Mouse (Mus musculus) layer of hippocampus, postnatal 10 days (tissue): Measurements from ENCODE around the gene Nfil3. TPM values are rescaled to one million over a fixed set of nuclear protein-coding genes. Genes with fewer than 3 reads are reported as not detected.
A peak's percentile ranks its signal among the peaks of the same experiment; 100 is the strongest.

Experiments
- DNase-seq, 2 experiments: peaks; one replicate each; pipeline ENCODE4 v3.0.0; 2021; ENCODE audit warnings: low spot score in 2 of 2
- total RNA-seq, 2 experiments: library from RNA; stranded (reverse); gene quantifications; 2 replicates each; pipeline ENCODE4 v1.2.3; 2021

The Nfil3 gene
- total RNA-seq, 2 experiments from 2014 or later, result 12.3 to 12.9 TPM

GRCm38 (mm10) chr13:52982703-52983102 is 1.8 kb upstream of the Nfil3 start:
- peak; percentile 96 for DNase-seq

- peak; percentile 45 to 55 for DNase-seq
Measured at GRCm38 (mm10) chr13:52981441-52982281, 788 bp upstream of the Nfil3 start.

- peak; percentile 74 to 83 for DNase-seq
Measured at GRCm38 (mm10) chr13:52980211-52980950, 492 bp downstream of the Nfil3 start.

- peak in 1 of 2 experiments; percentile 27 for DNase-seq
Measured at GRCm38 (mm10) chr13:52979331-52980051, 1.4 kb downstream of the Nfil3 start.

DNA sequence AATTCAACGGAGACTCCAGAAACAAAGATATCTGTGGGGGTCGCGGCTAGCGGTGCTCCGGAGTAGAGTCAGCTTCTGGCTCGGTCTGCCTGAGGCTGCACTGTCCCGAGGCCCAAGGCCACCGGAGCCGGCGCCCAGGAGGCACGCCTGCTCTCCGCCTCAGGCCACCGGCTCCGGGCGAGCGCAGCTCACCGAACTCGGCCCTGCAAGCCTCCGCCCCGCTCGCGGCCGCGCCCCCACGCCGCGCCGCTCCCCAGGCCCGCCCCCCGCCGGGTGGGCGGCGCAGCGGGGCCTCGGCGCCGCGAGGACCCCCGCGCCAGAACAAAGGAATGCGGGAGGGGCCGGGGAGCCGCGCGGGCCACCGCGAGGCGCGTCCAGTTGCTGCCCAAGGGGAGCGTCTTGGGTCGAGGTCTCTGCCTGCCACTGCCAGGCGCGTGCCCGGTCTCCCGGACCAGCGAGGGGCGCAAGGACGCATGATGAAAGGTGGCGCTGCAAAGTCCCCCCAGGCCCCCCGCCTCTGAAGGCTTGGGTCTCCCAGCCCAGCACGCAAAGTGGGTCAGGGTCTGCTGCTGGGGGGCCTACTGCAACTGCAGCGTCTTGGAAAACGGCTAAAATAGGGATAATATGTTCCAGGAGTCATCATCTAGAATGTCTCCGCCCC is 2.4 kb downstream of the Nfil3 start:
- peak; percentile 37 to 56 for DNase-seq

GRCm38 (mm10) chr13:52977757-52978156 is 3.1 kb downstream of the Nfil3 start:
- DNase-seq, result no peak

DNA sequence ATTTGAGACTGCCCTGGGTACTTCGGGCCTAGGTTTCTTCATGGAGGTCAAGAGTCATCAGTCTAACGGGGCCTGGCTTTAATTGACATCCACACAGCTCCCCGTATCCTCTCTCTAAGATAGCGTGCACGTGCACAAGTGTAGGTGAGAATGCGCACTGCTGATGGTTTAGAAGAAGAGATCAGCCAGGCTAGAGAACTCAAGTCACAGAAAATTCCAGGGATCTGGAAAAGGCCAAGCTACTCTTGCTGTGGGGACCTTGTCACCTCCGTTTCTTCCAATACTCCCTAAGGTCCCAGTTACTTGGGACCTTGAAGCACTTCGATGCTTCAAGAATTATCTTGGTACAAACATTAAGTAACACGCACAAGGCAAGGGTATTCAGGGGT is 3.7 kb downstream of the Nfil3 start:
- DNase-seq, result no peak

GRCm38 (mm10) chr13:52976510-52977220 is 4.2 kb downstream of the Nfil3 start:
- DNase-seq, result peak in 1 of 2 experiments; percentile 26

- DNase-seq, result no peak
Measured at GRCm38 (mm10) chr13:52976130-52976509, 4.8 kb downstream of the Nfil3 start.

DNA sequence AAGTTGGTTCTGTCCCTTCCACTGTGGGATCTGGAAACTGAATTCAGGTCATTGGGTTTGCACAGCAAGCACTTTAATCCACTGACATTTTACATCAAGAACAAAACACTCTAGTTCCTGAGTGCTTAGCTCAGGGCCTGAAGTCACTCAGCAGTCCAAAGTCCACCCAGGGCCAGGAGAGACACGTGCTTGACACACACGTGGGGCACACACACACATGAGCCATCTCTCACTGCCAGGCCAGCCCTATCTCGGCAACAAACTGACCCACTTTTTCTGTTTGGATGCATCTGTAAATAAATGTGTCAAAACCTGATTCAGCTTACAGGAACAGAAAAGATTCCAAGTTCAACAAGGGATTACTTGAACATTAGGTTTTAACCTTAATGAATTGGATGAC is 6.2 kb downstream of the Nfil3 start:
- DNase-seq, result no peak

- DNase-seq, result no peak
Measured at GRCm38 (mm10) chr13:52973427-52973826, 7.4 kb downstream of the Nfil3 start.

GRCm38 (mm10) chr13:52972626-52973025 is 8.2 kb downstream of the Nfil3 start:
- no peak for DNase-seq

DNA sequence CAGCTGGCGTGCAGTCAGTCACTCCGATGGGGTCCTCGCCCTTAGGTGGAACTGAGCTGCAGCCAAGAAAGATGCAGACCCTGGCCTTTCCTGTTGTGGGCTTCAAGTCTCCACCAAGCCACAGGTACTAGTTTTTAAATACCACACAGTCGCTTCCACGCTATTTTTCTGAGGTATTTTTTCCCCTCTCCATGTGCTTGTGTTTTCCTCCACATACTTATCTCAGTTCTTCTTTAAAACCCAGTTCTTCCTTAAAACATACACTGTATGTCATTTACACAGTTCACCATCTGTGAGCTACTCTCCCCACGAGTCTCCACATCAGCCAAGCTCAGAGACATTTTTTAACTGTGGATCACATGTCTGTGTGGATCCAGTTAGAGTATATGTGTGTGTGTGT is 10.0 kb downstream of the Nfil3 start:
- no peak for DNase-seq

GRCm38 (mm10) chr13:52962922-52963321 is 18.0 kb downstream of the Nfil3 start:
- DNase-seq, result no peak

DNA sequence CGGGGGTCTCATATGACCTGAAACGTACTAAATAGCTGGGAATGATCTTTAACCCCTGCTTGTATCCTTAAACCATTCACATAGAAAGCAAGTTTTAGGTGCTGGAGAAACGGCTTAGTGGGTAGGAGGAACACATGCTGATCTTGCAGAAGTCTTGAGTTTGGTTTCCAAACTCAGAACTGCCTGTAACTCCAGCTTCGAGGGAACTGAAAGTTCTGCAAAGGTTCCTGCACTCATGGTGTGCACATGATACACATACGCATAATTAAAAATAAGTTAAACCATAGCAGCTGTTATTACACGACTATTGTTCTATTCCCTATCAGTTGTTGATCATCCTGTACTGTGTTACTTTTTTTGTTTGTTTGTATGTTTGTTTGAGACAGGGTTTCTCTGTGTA is 18.5 kb downstream of the Nfil3 start:
- no peak for DNase-seq

DNA sequence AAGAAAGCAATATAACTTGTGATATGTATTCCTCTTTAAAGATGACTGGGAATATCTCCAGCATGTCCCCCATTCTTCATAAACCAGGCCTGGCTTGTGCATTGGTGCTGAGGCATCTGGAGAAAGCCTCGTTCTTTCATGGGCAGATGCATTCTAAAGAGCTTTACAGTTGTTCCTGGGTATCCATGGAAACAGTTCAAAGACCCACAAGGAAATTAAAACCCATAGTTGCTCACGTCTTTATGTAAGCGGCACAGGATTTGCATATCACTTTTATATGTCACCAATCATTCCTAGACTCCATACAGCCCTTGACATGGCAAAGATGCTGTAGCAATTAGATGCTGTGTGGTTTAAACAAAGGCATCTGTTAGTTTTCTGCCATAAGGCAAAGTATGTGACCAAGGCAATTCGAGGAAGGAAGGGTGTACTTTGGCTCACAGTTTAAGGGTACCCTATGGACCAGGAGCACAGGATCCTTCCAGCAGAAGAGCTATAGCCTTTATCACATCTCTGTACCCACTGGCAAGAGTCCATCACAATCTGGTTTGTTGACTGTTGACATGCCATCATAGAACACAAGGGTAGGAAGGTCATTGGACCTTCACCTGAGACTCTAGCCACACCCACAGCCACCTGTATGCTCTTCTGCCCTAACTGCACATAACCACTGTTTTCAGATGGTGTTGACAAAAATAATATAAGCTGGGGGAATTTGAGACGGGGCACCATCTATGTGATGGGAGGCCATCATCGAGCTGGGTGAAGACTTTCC is 26.9 kb downstream of the Nfil3 start:
- no peak for DNase-seq

- DNase-seq, result no peak
Measured at GRCm38 (mm10) chr13:52949211-52949610, 31.7 kb downstream of the Nfil3 start.

- no peak for DNase-seq
Measured at GRCm38 (mm10) chr13:52947545-52947944, 33.3 kb downstream of the Nfil3 start.

GRCm38 (mm10) chr13:52945769-52946168 is 35.1 kb downstream of the Nfil3 start:
- DNase-seq, result no peak

DNA sequence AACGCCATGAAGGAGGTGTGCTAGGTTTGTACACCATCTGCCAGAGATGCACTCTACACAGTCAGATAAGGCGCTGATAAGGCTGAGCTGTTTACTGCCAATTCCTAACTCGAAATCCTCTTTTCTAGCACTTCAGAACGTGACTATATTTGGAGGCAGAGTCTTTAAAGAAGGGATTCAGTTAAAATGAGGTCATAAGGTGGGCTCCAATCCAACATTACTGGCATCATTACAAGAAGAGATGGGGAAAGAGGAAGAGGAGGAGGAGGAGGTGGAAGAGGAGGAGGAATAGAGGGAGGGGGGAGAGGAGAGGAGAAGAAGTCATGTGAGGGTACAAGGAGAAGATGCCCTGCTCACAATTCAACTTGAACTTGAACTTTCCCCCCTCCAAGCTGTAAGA is 36.8 kb downstream of the Nfil3 start:
- DNase-seq, result no peak
